Mouse (Mus musculus) spleen, postnatal 36 days (tissue): Measurements from ENCODE around the gene Wnt6.

Experiments
- DNase-seq, 2 experiments: peaks; one replicate each; pipeline ENCODE4 v3.0.0; 2022; ENCODE audit warnings: low spot score in 2 of 2, mixed read lengths in 1 of 2

Wnt6 gene

DNA sequence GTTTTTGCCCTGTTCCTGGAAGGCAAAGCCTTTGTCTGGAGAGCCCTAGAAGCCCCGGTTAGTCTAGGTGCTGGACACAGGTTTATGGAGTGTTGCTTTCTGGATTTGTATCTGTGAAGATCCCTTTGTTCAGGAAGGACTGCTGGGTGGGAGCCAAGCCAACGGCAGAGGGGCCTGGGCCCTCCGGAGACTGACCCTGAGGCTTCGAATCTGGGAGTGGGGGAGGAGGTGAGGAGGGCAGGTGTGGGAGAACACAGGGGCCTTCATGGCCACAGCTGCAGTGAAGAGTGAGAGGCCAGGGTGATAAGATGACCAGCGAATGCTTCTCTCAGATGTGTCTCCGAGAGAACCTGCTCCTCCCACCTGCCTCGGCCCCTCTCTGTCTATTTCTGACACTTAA lies 2.4 kb downstream of the Wnt6 start:
- no peak for DNase-seq

GRCm38 (mm10) chr1:74775816-74776215 lies 4.1 kb downstream of the Wnt6 start:
- DNase-seq: no peak

- DNase-seq: no peak
Observed at GRCm38 (mm10) chr1:74778934-74779486, 7.3 kb downstream of the Wnt6 start.

GRCm38 (mm10) chr1:74782045-74782444 lies 10.4 kb downstream of the Wnt6 start:
- DNase-seq: no peak

- DNase-seq: no peak
Observed at GRCm38 (mm10) chr1:74783554-74783953, 11.9 kb downstream of the Wnt6 start.

GRCm38 (mm10) chr1:74784041-74784759 lies 12.5 kb downstream of the Wnt6 start:
- DNase-seq: no peak

DNA sequence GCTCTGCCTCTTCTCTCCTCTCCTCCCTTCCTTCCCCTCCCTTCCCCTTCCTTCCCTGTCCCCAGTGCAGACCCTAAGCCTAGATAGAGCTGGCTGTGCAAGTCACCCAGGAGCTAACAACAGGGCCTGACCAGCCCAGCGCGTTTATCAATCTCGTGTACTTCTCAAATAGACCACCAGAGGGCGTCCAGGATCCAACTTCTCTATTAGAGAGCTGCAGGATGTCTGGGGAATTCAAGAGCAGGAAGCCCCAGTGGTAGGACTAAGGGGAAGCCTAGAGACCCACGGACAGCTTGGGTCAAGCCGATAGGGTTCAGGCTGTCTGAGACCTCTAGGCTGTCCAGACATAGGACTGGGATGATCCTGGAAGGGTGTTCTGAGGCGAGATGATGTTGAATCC lies 16.2 kb downstream of the Wnt6 start:
- peak; percentile 68 to 76 for DNase-seq

DNA sequence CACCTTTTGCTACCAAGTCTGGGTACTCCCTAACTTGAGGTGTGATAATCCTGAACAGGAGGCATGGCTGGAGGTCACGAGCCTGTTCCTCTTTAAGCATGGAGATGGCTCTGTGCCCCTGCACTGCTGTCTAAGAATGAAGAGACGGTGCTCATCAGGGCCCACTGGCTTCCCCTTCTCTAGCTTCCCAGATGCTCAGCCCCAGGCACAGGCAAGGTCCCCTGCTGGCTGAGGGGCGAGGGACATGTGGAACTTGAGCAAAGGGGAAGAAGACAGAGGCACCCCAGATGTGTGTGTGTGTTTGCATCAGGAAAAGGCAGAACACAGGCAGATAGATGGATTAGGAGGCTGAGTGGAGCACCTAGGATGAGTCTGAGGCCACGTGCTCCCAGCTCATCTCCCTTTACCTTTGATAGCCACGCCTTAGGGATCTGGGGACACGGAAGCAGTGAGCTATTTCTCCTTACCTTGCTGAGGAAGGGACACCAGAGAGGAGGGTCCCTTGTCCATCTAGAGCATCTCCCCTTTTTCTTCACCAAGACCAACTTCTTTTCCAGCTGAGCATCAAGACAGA lies 17.0 kb downstream of the Wnt6 start:
- no peak for DNase-seq

- no peak for DNase-seq
Observed at GRCm38 (mm10) chr1:74790095-74790494, 18.4 kb downstream of the Wnt6 start.

- DNase-seq: peak; percentile 79 to 83
Observed at GRCm38 (mm10) chr1:74791249-74791648, 19.6 kb downstream of the Wnt6 start, which contains the start of gene Wnt10a. TSS of gene Wnt10a (plus strand) at chr1:74791516.

DNA sequence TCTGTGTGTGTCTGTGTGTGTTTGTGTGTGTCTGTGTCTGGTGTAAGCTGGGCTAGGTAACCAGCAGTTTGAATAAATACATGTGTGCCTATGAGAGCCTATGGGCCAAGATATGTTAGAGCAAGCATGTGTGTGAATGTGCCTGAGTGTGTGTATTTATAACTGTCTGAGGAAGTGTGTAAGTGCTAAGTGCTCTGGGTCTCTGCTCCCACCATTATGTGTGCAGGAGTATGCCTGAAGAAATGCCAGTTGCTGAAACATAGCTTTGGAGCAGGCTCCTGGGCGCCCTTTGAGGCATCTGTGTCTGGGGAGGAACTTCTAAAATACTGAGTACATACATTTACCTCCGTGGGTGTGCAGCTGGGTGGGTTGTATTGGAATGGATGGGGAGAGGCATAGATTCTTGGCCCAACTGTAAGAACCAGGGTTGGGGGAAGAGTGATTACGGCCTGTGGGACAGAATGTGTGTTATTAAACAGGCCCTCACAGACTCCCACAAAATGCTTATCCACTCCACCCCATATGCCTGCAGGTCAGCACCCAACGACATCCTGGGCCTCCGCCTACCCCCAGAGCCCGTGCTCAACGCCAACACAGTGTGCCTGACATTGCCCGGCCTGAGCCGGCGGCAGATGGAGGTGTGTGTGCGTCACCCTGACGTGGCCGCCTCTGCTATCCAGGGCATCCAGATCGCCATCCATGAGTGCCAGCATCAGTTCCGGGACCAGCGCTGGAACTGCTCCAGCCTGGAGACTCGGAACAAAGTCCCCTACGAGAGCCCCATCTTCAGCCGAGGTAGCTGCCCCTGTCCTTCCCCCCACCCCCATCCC lies 21.4 kb downstream of the Wnt6 start:
- DNase-seq: no peak

GRCm38 (mm10) chr1:74794487-74795144 lies 22.9 kb downstream of the Wnt6 start:
- peak; percentile 40 to 48 for DNase-seq

GRCm38 (mm10) chr1:74795145-74795529 lies 23.4 kb downstream of the Wnt6 start:
- no peak for DNase-seq

- no peak for DNase-seq
Observed at GRCm38 (mm10) chr1:74797459-74797858, 25.8 kb downstream of the Wnt6 start.

- DNase-seq: peak; percentile 67 to 68
Observed at GRCm38 (mm10) chr1:74800424-74800888, 28.8 kb downstream of the Wnt6 start.

- no peak for DNase-seq
Observed at GRCm38 (mm10) chr1:74801631-74802140, 30.0 kb downstream of the Wnt6 start.

DNA sequence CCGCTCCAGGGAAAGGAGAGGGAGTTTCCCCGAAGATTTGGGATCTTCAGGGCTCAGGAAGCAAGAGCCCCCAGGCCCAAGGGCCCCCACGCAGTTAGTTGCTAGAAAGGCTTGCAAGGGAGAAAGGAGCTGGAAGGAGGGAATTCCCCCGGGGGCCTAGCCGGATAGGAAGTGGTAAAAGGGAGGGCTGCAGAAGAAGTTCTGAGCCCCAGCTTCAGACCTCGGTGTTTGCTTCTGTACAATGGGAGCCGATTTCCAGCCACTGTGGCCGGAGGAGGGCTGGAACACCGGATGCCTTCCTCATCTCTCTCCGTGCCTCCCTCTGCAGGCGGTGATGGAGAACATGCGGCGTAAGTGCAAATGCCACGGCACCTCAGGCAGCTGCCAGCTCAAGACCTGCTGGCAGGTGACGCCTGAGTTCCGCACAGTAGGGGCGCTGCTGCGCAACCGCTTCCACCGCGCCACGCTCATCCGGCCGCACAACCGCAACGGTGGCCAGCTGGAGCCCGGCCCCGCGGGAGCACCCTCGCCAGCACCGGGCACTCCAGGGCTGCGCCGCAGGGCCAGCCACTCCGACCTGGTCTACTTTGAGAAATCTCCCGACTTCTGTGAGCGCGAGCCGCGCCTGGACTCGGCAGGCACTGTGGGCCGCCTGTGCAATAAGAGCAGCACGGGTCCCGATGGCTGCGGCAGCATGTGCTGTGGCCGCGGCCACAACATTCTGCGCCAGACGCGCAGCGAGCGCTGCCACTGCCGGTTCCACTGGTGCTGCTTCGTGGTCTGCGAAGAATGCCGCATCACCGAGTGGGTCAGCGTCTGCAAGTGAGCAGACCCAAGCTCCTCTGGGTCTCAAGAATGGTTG lies 31.3 kb downstream of the Wnt6 start:
- peak; percentile 74 to 77 for DNase-seq

GRCm38 (mm10) chr1:74804211-74804870 lies 32.6 kb downstream of the Wnt6 start:
- DNase-seq: no peak

DNA sequence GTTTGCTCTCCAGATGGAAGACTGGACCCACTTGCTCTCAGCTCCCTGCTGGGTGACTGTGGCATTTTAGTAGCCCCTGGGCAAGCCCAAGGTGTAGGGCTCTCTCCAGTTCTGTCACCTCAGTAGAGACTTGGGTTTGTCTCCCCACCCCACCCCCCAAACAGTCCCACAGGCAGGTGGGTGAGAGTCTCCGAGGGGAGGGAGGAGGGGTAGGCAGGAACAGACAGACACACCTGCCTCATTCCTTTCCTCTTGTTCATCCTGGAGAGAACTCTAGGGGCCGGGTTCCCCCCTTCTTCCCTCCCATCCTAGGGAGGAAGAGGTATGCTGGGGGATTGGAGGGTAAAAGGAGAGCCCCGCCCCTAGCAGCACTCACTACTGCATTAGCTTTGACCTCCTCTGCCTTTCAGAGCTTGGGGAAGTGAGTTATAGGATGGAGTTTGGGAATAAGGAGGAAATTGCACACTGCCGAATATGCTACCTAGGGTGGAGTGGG lies 33.7 kb downstream of the Wnt6 start:
- no peak for DNase-seq

- DNase-seq: no peak
Observed at GRCm38 (mm10) chr1:74805843-74806242, 34.2 kb downstream of the Wnt6 start.
